Mouse (Mus musculus) bone marrow, adult 2 months (tissue): ENCODE data around the gene Rbp4. TPM values are rescaled to one million over a fixed set of nuclear protein-coding genes. Genes with fewer than 3 reads are reported as not detected.

Experiments
- H3K27ac ChIP-seq: fragments of 200-500 bp; 2 replicates; pipeline ENCODE4 v1.5.1; 2012; ENCODE audit warnings: low read depth, mild to moderate bottlenecking, control low read depth, inconsistent platforms, low read length; ENCODE audit not compliant: control insufficient read depth, poor library complexity, insufficient read depth
- H3K4me1 ChIP-seq: fragments of 200-500 bp; 2 replicates; pipeline ENCODE4 v1.6.1; 2011; ENCODE audit warnings: low read length; ENCODE audit not compliant: control insufficient read depth, insufficient read depth
- H3K4me3 ChIP-seq: fragments of 200-500 bp; replicated peaks from 2 replicates; pipeline ENCODE3; 2011; ENCODE audit warnings: mild to moderate bottlenecking, low read depth, low read length, control low read depth; ENCODE audit not compliant: control insufficient read depth
- CTCF ChIP-seq: fragments of 200-500 bp; IDR thresholded peaks from 2 replicates; pipeline ENCODE4 v1.5.1; 2011; ENCODE audit warnings: low read length, control low read depth; ENCODE audit not compliant: control insufficient read depth, insufficient read depth
- POLR2A ChIP-seq: fragments of 200-500 bp; IDR thresholded peaks from 2 replicates; pipeline ENCODE4 v1.6.1; 2011; ENCODE audit warnings: low read depth, mild to moderate bottlenecking, control low read depth, low read length, borderline replicate concordance; ENCODE audit not compliant: control insufficient read depth
- WGBS: fragments of 180-500 bp; shearing (Covaris S2); methylation state at CpG from one replicate; pipeline ENCODE4 v1.1.7; 2018; 5-methylcytosine and 5-hydroxymethylcytosine counted together
- polyA plus RNA-seq: library from polyadenylated mRNA; stranded (reverse); fragments of >200 nt; gene quantifications from 2 replicates; pipeline ENCODE4 v1.2.4, GENCODE M21; 2011; ENCODE audit warnings: low replicate concordance; ENCODE audit not compliant: missing spikeins, insufficient read depth, insufficient read length

Gene Rbp4
- polyA plus RNA-seq, 1 experiment: 23.0 TPM

DNA sequence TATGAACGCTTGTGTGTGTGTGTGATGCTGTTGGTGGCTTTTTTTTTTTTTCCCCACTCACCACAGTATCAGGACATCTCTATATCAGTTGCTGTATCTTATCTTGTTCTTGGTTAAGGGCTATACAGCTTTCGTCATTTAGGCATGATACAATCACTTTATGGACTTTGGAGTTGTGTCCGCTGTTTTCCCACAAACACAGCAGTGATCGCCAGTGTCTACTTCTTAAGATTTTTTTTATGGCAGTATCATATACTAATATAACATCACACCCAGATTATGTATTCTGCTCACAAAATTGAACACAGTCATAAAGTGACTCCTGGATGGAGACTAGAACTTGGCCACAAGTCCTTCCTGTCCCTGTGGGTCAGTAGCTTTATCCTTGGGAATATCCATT, 17.2 kb downstream of the Rbp4 start:
- WGBS: 73% methylated on average over 4 of the region's 4 CpGs
- Histone ChIP-seq H3K4me1 (no peaks in the 10 kb centered on the region), H3K27ac (no peak overlapping the region), H3K4me3 (no peak overlapping the region)
- TF ChIP-seq POLR2A: no peak
- TF ChIP-seq CTCF: no peak

GRCm38 (mm10) chr19:38096858-38097758, 28.0 kb downstream of the Rbp4 start, which contains the start of gene Ffar4:
Gene Ffar4, plus strand, starts transcription at chr19:38097071.
- TF ChIP-seq CTCF (no peak), POLR2A (0 out of 2 replicates have a peak, but pooled peaks have one; percentile 11)
- no peaks in the 10 kb centered on the region; the same call in 1 of the 2 replicates for H3K4me1 ChIP-seq
- 1% methylated on average over 77 of the region's 77 CpGs for whole genome bisulfite sequencing
- no peak within 1 kb of the TSS for H3K27ac ChIP-seq
- H3K4me3 ChIP-seq: peak within 1 kb of the TSS; percentile 40

GRCm38 (mm10) chr19:38096231-38096630, 28.9 kb downstream of the Rbp4 start:
- Histone ChIP-seq H3K4me3 (no peak overlapping the region), H3K4me1 (no peaks in the 10 kb centered on the region; the same call in 1 of the 2 replicates), H3K27ac (no peak overlapping the region)
- TF ChIP-seq CTCF (no peak), POLR2A (no peak)
- WGBS: 15% methylated on average over 4 of the region's 4 CpGs

GRCm38 (mm10) chr19:38091512-38091985, 33.5 kb downstream of the Rbp4 start:
- H3K4me1 ChIP-seq: no peaks in the 10 kb centered on the region; the same call in 1 of the 2 replicates
- 54% methylated on average over 4 of the region's 4 CpGs for WGBS
- no peak overlapping the region for H3K27ac ChIP-seq
- H3K4me3 ChIP-seq: no peak overlapping the region
- no peak for TF ChIP-seq CTCF
- TF ChIP-seq POLR2A: no peak

- Histone ChIP-seq H3K4me3 (no peak overlapping the region), H3K4me1 (no peaks in the 10 kb centered on the region; the same call in 1 of the 2 replicates), H3K27ac (no peak overlapping the region)
- WGBS: 73% methylated on average over 8 of the region's 8 CpGs
- TF ChIP-seq POLR2A (no peak), CTCF (no peak)
Measured at GRCm38 (mm10) chr19:38089358-38089757, 35.7 kb downstream of the Rbp4 start.

DNA sequence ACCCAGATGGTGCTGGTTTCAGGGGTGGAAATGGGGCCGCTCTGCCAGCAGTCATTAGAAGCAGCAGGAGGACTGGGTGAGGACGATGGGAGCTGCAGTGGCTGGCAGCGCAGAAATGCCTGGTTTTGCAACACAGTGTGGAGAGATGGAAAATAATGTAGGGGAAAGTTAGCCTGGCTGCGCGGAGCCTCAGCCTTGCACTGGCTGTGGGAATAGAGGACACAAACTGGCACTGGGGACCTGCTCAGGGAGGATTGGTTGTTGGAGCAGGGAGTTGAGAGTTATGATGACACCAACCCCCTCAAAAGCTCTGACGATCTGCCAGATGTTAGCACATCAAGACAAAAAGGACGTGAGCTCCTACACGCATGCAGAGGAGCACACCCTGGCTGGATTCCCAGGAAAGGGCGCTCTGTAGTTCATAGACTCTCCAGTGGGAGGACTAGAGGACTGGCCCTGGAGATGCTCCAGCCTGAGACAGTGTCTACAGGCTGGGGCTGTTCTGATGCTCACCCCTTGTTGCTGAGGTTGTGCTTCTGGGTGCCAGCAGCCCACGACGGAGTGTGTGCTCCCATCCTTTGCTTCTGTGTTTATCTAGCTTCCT, 38.0 kb downstream of the Rbp4 start:
- Histone ChIP-seq H3K4me1 (no peaks in the 10 kb centered on the region; the same call in 1 of the 2 replicates), H3K4me3 (no peak overlapping the region), H3K27ac (no peak overlapping the region; the same call in 1 of the 2 replicates)
- WGBS: 52% methylated on average over 11 of the region's 11 CpGs
- TF ChIP-seq CTCF: no peak
- no peak for TF ChIP-seq POLR2A

DNA sequence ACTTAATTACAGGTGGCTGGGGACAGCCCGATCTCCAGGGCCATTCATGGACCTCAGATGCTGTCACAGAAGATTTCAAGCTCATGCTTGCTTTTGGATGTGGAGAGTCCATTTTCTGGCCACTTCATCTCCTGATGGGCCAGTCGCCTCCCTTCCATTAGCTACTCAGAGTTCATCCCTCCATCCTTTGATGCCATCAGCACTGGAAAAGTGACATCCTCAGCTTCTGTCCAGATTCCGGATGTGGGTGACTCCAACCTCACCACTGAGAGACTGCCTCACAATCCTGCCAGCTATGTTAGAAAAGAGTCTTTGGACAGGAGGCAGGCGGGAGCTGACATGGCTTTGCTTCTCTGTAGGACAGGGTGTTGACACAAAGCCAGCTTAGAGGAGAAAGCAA, 39.2 kb downstream of the Rbp4 start:
- WGBS: 83% methylated on average over 4 of the region's 4 CpGs
- TF ChIP-seq POLR2A (no peak), CTCF (no peak)
- no peak overlapping the region for H3K27ac ChIP-seq
- no peaks in the 10 kb centered on the region for H3K4me1 ChIP-seq
- no peak overlapping the region for H3K4me3 ChIP-seq

- 58% methylated on average over 5 of the region's 5 CpGs for WGBS
- no peak overlapping the region for H3K4me3 ChIP-seq
- no peak overlapping the region for H3K27ac ChIP-seq
- no peak for TF ChIP-seq CTCF
- TF ChIP-seq POLR2A: no peak
- no peaks in the 10 kb centered on the region for H3K4me1 ChIP-seq
Measured at GRCm38 (mm10) chr19:38082931-38083525, 42.1 kb downstream of the Rbp4 start.
